22 mouse cellular contexts compared by ENCODE assay signal in genomic region chr5:97563724-97564123, GRCm38 (mm10).
A peak's percentile ranks its signal among the peaks of the same experiment; 100 is the strongest.
DNase-seq lines count a peak whose midpoint lies in the region; ATAC-seq and TF ChIP-seq lines count a peak whose summit lies in the region.
"Had no signal": no experiment of that assay in that cellular context is flagged by ENCODE, and none has a peak within 500 bp of the region (broad histone marks: within the 10 kb centered on the region; RNA-seq: fewer than 3 reads in every experiment).

No protein-coding gene starts in this region.

- ATAC-seq in erythroid progenitor cell, adult 5-6 weeks (replicated peaks; ENCODE audit: low FRiP score, poor library complexity, severe bottlenecking), result no peak
- ATAC-seq: hindbrain, embryonic 16.5 days; midbrain, embryonic 15.5 days had no signal

- no peak for TF ChIP-seq CTCF in brain, embryonic 14.5 days (IDR thresholded peaks at IDR 0.05; ENCODE audit: borderline replicate concordance, extremely low read depth, insufficient read depth, insufficient read length)

- no peak for TF ChIP-seq POLR2A in brain, embryonic 14.5 days (IDR thresholded peaks at IDR 0.05; ENCODE audit: borderline replicate concordance, extremely low read depth, insufficient read depth, insufficient read length, poor library complexity, severe bottlenecking)

- DNase-seq in layer of hippocampus, adult 11-12 months (ENCODE audit: low spot score), result peak; percentile 15
- no peak for DNase-seq in layer of hippocampus, postnatal 10 days (ENCODE audit: low spot score in 2 of 2)
- DNase-seq in brain, adult 2 months (ENCODE audit: low read depth, low spot score), result peak; percentile 36
- DNase-seq in brain, embryonic 14.5 days (ENCODE audit: low read depth), result peak; percentile 73
- DNase-seq in layer of hippocampus, adult 9-10 months (ENCODE audit: low spot score), result peak; percentile 12
- no peak for DNase-seq in spleen, postnatal 4 days (ENCODE audit: low spot score in 2 of 2)
- DNase-seq: adrenal gland, postnatal 36 days; B cell, adult 2 months; cerebellum, adult 11 months; cerebellum, adult 9-10 months; cerebellum, postnatal 36 days; gastrocnemius, postnatal 10 days; heart, adult 11 months; kidney, adult 18-20 months; kidney, postnatal 25 days; lung, embryonic 14.5 days; lung, postnatal 14 days; right cerebral cortex, adult 18-20 months; thymus, postnatal 14 days had no signal

Comparison
In these comparisons a context has a peak if more than half of its experiments do, and no peak if none do; other contexts are left out.
1. DNase-seq: peak in layer of hippocampus, adult 11-12 months (single experiment), brain, adult 2 months (single experiment), brain, embryonic 14.5 days (single experiment) and layer of hippocampus, adult 9-10 months (single experiment); none in layer of hippocampus, postnatal 10 days (0 of 2) and spleen, postnatal 4 days (0 of 2).